8 mouse cellular contexts compared by ENCODE assay signal in genomic region chr8:4677265-4678217, GRCm38 (mm10).
DNase-seq lines count a peak whose midpoint lies in the region; ATAC-seq lines count a peak whose summit lies in the region.

No protein-coding gene starts in this region.

- H3K4me3 ChIP-seq in forebrain, embryonic 14.5 days (ENCODE audit: low read depth, low read length), result peak overlapping the region; percentile 58
- H3K4me3 ChIP-seq in neural tube, embryonic 15.5 days (replicated peaks), result peak overlapping the region; percentile 63

- intact Hi-C loops in heart, postnatal 14 days (cut with DNase I), result loop anchor here (5.0 to 10.0 kb wide), 4 partner anchors 65 to 443 kb away; partner anchors contain the start of genes Cers4, Gm49320, Map2k7 and Shcbp1

- H3K36me3 ChIP-seq in forebrain, embryonic 14.5 days (ENCODE audit: control insufficient read depth, insufficient read depth, low read length), result no peaks in the 10 kb centered on the region
- H3K36me3 ChIP-seq in neural tube, embryonic 15.5 days, result no peaks in the 10 kb centered on the region

- peak overlapping the region; percentile 98 for H3K27ac ChIP-seq in forebrain, embryonic 14.5 days (ENCODE audit: low read depth, low read length)
- peak overlapping the region; percentile 100 for H3K27ac ChIP-seq in neural tube, embryonic 15.5 days (replicated peaks)

- no peaks in the 10 kb centered on the region for H3K27me3 ChIP-seq in forebrain, embryonic 14.5 days (replicated peaks; ENCODE audit: control insufficient read depth, insufficient read depth, low read length)
- no peaks in the 10 kb centered on the region; the same call in 1 of the 2 replicates for H3K27me3 ChIP-seq in neural tube, embryonic 15.5 days (replicated peaks)

- DNase-seq in ES-CJ7 (ENCODE audit: low read depth, low spot score), result peak; percentile 100
- peak; percentile 97 for DNase-seq in cerebellum, adult 11 months
- peak; percentile 100 for DNase-seq in forebrain, embryonic 14.5 days (ENCODE audit: low spot score)
- DNase-seq in heart, postnatal 14 days, result peak; percentile 96 to 98
- peak; percentile 97 for DNase-seq in layer of hippocampus, adult 11-12 months (ENCODE audit: low spot score)
- DNase-seq in lung, adult 18-20 months, result peak; percentile 98
- DNase-seq in testis, postnatal 14 days (ENCODE audit: low spot score), result peak; percentile 98

- H3K9me3 ChIP-seq in forebrain, embryonic 14.5 days (replicated peaks; ENCODE audit: control insufficient read depth, low read length), result no peaks in the 10 kb centered on the region
- no peaks in the 10 kb centered on the region for H3K9me3 ChIP-seq in neural tube, embryonic 15.5 days (replicated peaks)

- ATAC-seq in forebrain, embryonic 14.5 days, result peak; percentile 92
- ATAC-seq in neural tube, embryonic 15.5 days (ENCODE audit: low FRiP score), result peak; percentile 93

- peaks cover 2% of the 10 kb centered on the region; the same call in 1 of the 2 replicates for H3K4me1 ChIP-seq in forebrain, embryonic 14.5 days (ENCODE audit: control insufficient read depth, insufficient read depth, low read length)
- H3K4me1 ChIP-seq in neural tube, embryonic 15.5 days, result peaks cover 9% of the 10 kb centered on the region

- H3K9ac ChIP-seq in forebrain, embryonic 14.5 days (ENCODE audit: low read length), result peak overlapping the region; percentile 73
- H3K9ac ChIP-seq in neural tube, embryonic 15.5 days (replicated peaks), result peak overlapping the region; percentile 77

- WGBS in forebrain, embryonic 14.5 days, result under 1% methylated on average over 72 of the region's 72 CpGs
- WGBS in neural tube, embryonic 15.5 days, result under 1% methylated on average over 72 of the region's 72 CpGs

- peak overlapping the region; percentile 47 for H3K4me2 ChIP-seq in forebrain, embryonic 14.5 days (ENCODE audit: low read length)
- peak overlapping the region; percentile 65 for H3K4me2 ChIP-seq in neural tube, embryonic 15.5 days

Comparison
In these comparisons a context has a peak if more than half of its experiments do, and no peak if none do; other contexts are left out.
1. Peak in every context shown above with its lines: DNase-seq, ATAC-seq, H3K4me3 ChIP-seq and H3K27ac ChIP-seq.